ENCODE assay signal across 9 mouse cellular contexts in the genomic region with DNA sequence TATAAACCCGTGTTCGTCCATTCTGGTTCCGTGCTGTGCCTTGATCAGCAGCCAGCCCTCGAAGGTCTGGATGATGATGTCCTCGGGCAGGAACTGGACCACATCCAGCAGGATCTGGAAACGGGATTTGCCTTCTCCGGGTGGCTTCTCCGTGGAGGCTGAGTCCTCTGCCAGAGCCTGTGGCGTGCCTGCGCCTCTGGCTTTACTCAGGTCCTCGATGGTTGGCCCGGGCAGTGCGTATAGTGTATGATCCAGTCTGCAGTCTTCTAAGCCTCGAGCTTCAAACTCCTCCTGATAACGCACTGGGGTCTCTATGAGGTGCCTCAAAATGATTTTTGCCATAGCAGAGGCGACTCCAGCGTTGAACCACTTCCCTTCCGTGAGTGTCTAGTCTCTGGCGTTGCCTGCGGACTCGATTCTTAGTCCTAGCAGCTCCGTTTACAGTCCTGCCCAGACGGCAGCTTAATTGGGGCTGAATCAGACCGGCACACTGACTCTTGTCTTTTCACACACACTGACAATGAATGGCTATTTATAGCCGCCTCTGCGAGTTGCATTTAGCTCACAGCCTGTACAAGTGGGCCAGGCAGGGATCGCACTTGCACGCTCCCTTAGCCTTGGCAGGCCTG. TPM values are rescaled to one million over a fixed set of nuclear protein-coding genes. Genes with fewer than 3 reads are reported as not detected.
DNase-seq lines count a peak whose midpoint lies in the region; ATAC-seq and TF ChIP-seq lines count a peak whose summit lies in the region.
"Had no signal": no experiment of that assay in that cellular context is flagged by ENCODE, and none has a peak within 500 bp of the region (broad histone marks: within the 10 kb centered on the region; RNA-seq: fewer than 3 reads in every experiment).

TSS of gene Hspb3 (minus strand) at position 526 of the 629 bp plus-strand sequence.

- TF ChIP-seq CTCF in liver, postnatal 0 days (IDR thresholded peaks at IDR 0.05; ENCODE audit: low read depth) = no peak

- H3K9me3 ChIP-seq in liver, postnatal 0 days (ENCODE audit: low read length) = no peaks in the 10 kb centered on the region
- H3K9me3 ChIP-seq in liver, embryonic 12.5 days (replicated peaks) = no peaks in the 10 kb centered on the region
- H3K9me3 ChIP-seq in intestine, embryonic 16.5 days (ENCODE audit: control insufficient read depth, low read length) = no peaks in the 10 kb centered on the region

- no peak for TF ChIP-seq EP300 in liver, postnatal 0 days (IDR thresholded peaks at IDR 0.05; ENCODE audit: low read depth)

- H3K4me2 ChIP-seq in liver, postnatal 0 days (ENCODE audit: low read depth, low read length) = 0 out of 2 replicates have a peak within 1 kb of the TSS, but pooled peaks have one; percentile 13
- no peak within 1 kb of the TSS for H3K4me2 ChIP-seq in liver, embryonic 12.5 days
- H3K4me2 ChIP-seq in intestine, embryonic 16.5 days (ENCODE audit: low read depth, low read length) = peak within 1 kb of the TSS; percentile 17; the same call in 1 of the 2 replicates

- H3K27me3 ChIP-seq in liver, postnatal 0 days (ENCODE audit: insufficient read depth, low read length) = no peaks in the 10 kb centered on the region
- 0 out of 2 replicates have a peak, but pooled peaks cover 3% of the 10 kb centered on the region for H3K27me3 ChIP-seq in liver, embryonic 12.5 days (replicated peaks)
- H3K27me3 ChIP-seq in intestine, embryonic 16.5 days (replicated peaks; ENCODE audit: control insufficient read depth, insufficient read depth, low read length) = no peaks in the 10 kb centered on the region

- ATAC-seq in liver, postnatal 0 days = no peak
- no peak for ATAC-seq in liver, embryonic 12.5 days
- ATAC-seq in intestine, embryonic 16.5 days = no peak
- no peak for ATAC-seq in granulocyte monocyte progenitor cell, adult 5-6 weeks (replicated peaks; ENCODE audit: poor library complexity, severe bottlenecking)

- no peak within 1 kb of the TSS for H3K9ac ChIP-seq in liver, postnatal 0 days (replicated peaks)
- no peak within 1 kb of the TSS for H3K9ac ChIP-seq in liver, embryonic 12.5 days
- H3K9ac ChIP-seq in intestine, embryonic 16.5 days (ENCODE audit: low read depth, low read length) = no peak within 1 kb of the TSS; the same call in 1 of the 2 replicates

- WGBS in liver, postnatal 0 days (ENCODE audit: insufficient replicate concordance) = 62% methylated on average over 28 of the region's 28 CpGs
- 68% methylated on average over 28 of the region's 28 CpGs for WGBS in liver, embryonic 12.5 days (ENCODE audit: insufficient replicate concordance)
- 57% methylated on average over 28 of the region's 28 CpGs for WGBS in intestine, embryonic 16.5 days

- H3K4me3 ChIP-seq in liver, postnatal 0 days (ENCODE audit: low read depth, low read length) = no peak within 1 kb of the TSS
- no peak within 1 kb of the TSS for H3K4me3 ChIP-seq in liver, embryonic 12.5 days
- H3K4me3 ChIP-seq in intestine, embryonic 16.5 days (ENCODE audit: low read length) = no peak within 1 kb of the TSS
- H3K4me3 ChIP-seq: megakaryocyte, embryonic 14.5 days had no signal

- no peaks in the 10 kb centered on the region for H3K4me1 ChIP-seq in liver, postnatal 0 days (ENCODE audit: insufficient read depth)
- no peaks in the 10 kb centered on the region for H3K4me1 ChIP-seq in liver, embryonic 12.5 days
- H3K4me1 ChIP-seq in intestine, embryonic 16.5 days (ENCODE audit: control insufficient read depth, insufficient read depth, low read length) = no peaks in the 10 kb centered on the region
- H3K4me1 ChIP-seq: megakaryocyte, embryonic 14.5 days had no signal

- DNase-seq in liver, postnatal 0 days = no peak
- peak; percentile 38 to 84 for DNase-seq in cerebellum, postnatal 4 days (ENCODE audit: low spot score in 2 of 2)
- peak; percentile 94 for DNase-seq in heart, adult 11 months
- peak; percentile 29 for DNase-seq in right cerebral cortex, postnatal 14 days
- DNase-seq in kidney, adult 8-10 months = no peak

- H3K36me3 ChIP-seq in liver, postnatal 0 days (replicated peaks; ENCODE audit: insufficient read depth, low read length) = no peaks in the 10 kb centered on the region
- no peaks in the 10 kb centered on the region for H3K36me3 ChIP-seq in liver, embryonic 12.5 days
- H3K36me3 ChIP-seq in intestine, embryonic 16.5 days (ENCODE audit: control insufficient read depth, insufficient read depth, low read length) = no peaks in the 10 kb centered on the region

- H3K27ac ChIP-seq in liver, postnatal 0 days (ENCODE audit: low read depth) = no peak within 1 kb of the TSS
- H3K27ac ChIP-seq in liver, embryonic 12.5 days = no peak within 1 kb of the TSS
- no peak within 1 kb of the TSS for H3K27ac ChIP-seq in intestine, embryonic 16.5 days (ENCODE audit: low read length)

RNA-seq across cellular contexts. Expression of gene Hspb3, which starts in this region (rescaled TPM):
- 0.38 TPM in 1 of 2 replicates, not detected in the other for polyA plus RNA-seq in liver, postnatal 0 days (2015; fragmentation: Nextera tagmentation; extraction: Ambion mirVana)
- polyA plus RNA-seq in liver, embryonic 12.5 days (2016; fragmentation: Nextera tagmentation; extraction: Ambion mirVana) = 0.15 and 0.18 TPM in 2 replicates
- polyA plus RNA-seq in intestine, embryonic 16.5 days (2015; fragmentation: Nextera tagmentation; extraction: Ambion mirVana) = not detected in 2 replicates
- not detected in 2 replicates for total RNA-seq in granulocyte monocyte progenitor cell, adult 5-6 weeks (2014; fragmentation: Nextera tagmentation)
- total RNA-seq in granulocyte monocyte progenitor cell, adult 5-6 weeks (2017) = not detected in 2 replicates

Comparison
In these comparisons a context has a peak if more than half of its experiments do, and no peak if none do; other contexts are left out.
1. DNase-seq: peak in cerebellum, postnatal 4 days (2 of 2), heart, adult 11 months (single experiment) and right cerebral cortex, postnatal 14 days (single experiment); none in liver, postnatal 0 days (single experiment) and kidney, adult 8-10 months (0 of 2).